Mouse (Mus musculus) hindbrain, embryonic 15.5 days (tissue): ENCODE results near the gene Cst10. TPM values are rescaled to one million over a fixed set of nuclear protein-coding genes. Genes with fewer than 3 reads are reported as not detected.

Experiments used
- ATAC-seq: fragments of 200-750 bp; cut with Nextera tagmentation; 2 replicates; pipeline ENCODE4 v1.8.0; 2017; ENCODE audit warnings: low read depth, moderate number of reproducible peaks, moderate TSS enrichment; ENCODE audit not compliant: low FRiP score
- H3K27ac ChIP-seq: fragments of 300-500 bp; sonication (generic); replicated peaks from 2 replicates; pipeline ENCODE4 v1.5.1; 2015; ENCODE audit warnings: mild to moderate bottlenecking, inconsistent platforms
- H3K27me3 ChIP-seq: fragments of 300-500 bp; sonication (generic); 2 replicates; pipeline ENCODE4 v1.6.1; 2015; ENCODE audit warnings: control low read depth, inconsistent platforms
- H3K36me3 ChIP-seq: fragments of 300-500 bp; sonication (generic); 2 replicates; pipeline ENCODE4 v1.6.1; 2015; ENCODE audit warnings: control low read depth, inconsistent platforms
- H3K4me1 ChIP-seq: fragments of 300-500 bp; sonication (generic); replicated peaks from 2 replicates; pipeline ENCODE4 v1.6.1; 2015; ENCODE audit warnings: control low read depth, inconsistent platforms
- H3K4me2 ChIP-seq: fragments of 300-500 bp; sonication (generic); 2 replicates; pipeline ENCODE4 v1.6.1; 2015; ENCODE audit warnings: moderate library complexity, mild to moderate bottlenecking, inconsistent platforms
- H3K4me3 ChIP-seq: fragments of 300-500 bp; sonication (generic); 2 replicates; pipeline ENCODE4 v1.5.1; 2015; ENCODE audit warnings: mild to moderate bottlenecking, inconsistent platforms
- H3K9ac ChIP-seq: fragments of 300-500 bp; sonication (generic); 2 replicates; pipeline ENCODE4 v1.6.1; 2015; ENCODE audit warnings: inconsistent platforms
- H3K9me3 ChIP-seq: fragments of 300-500 bp; sonication (generic); 2 replicates; pipeline ENCODE4 v1.6.1; 2016; ENCODE audit warnings: control low read depth, inconsistent platforms
- WGBS: fragments of 180-500 bp; shearing (Covaris S2); methylation state at CpG from one replicate; pipeline ENCODE4 v1.1.7; 2015; 5-methylcytosine and 5-hydroxymethylcytosine counted together
- polyA plus RNA-seq: library from polyadenylated mRNA; unstranded; fragments of >200 nt; fragmentation: Nextera tagmentation; extraction: Ambion mirVana; gene quantifications from 2 replicates; pipeline ENCODE4 v1.2.1, GENCODE M21; 2015

Cst10 gene
- not detected in 2 replicates for polyA plus RNA-seq

GRCm38 (mm10) chr2:149404757-149405156 is at the start of gene Cst10:
Gene Cst10 (plus strand): TSS chr2:149405057.
- Histone ChIP-seq H3K9me3 (no peaks in the 10 kb centered on the region), H3K36me3 (no peaks in the 10 kb centered on the region), H3K4me3 (no peak within 1 kb of the TSS), H3K27me3 (no peaks in the 10 kb centered on the region), H3K4me1 (no peaks in the 10 kb centered on the region), H3K27ac (no peak within 1 kb of the TSS), H3K4me2 (no peak within 1 kb of the TSS), H3K9ac (no peak within 1 kb of the TSS)
- ATAC-seq, result no peak
- 94% methylated on average over 1 of the region's 1 CpGs for WGBS

- H3K36me3 ChIP-seq, result no peaks in the 10 kb centered on the region
- H3K27me3 ChIP-seq, result no peaks in the 10 kb centered on the region
- H3K9ac ChIP-seq, result no peak overlapping the region
- H3K4me2 ChIP-seq, result no peak overlapping the region
- no peaks in the 10 kb centered on the region for H3K9me3 ChIP-seq
- no peak overlapping the region for H3K4me3 ChIP-seq
- no peak for ATAC-seq
- H3K27ac ChIP-seq, result no peak overlapping the region
- H3K4me1 ChIP-seq, result no peaks in the 10 kb centered on the region
- 45% methylated on average over 3 of the region's 3 CpGs for WGBS
These were observed 11.9 kb upstream of the Cst10 start for GRCm38 (mm10) chr2:149392951-149393350.

- 20% methylated on average over 3 of the region's 4 CpGs for WGBS
- Histone ChIP-seq H3K4me3 (no peak overlapping the region), H3K9ac (no peak overlapping the region), H3K36me3 (no peaks in the 10 kb centered on the region), H3K27ac (no peak overlapping the region), H3K9me3 (no peaks in the 10 kb centered on the region), H3K27me3 (no peaks in the 10 kb centered on the region), H3K4me2 (no peak overlapping the region), H3K4me1 (no peaks in the 10 kb centered on the region)
- ATAC-seq, result peak; percentile 61
These were observed 17.7 kb downstream of the Cst10 start for GRCm38 (mm10) chr2:149422564-149422963.
